ENCODE assay signal across 28 mouse cellular contexts in genomic region chr8:73750571-73750970, GRCm38 (mm10).
DNase-seq lines count a peak whose midpoint lies in the region; ATAC-seq lines count a peak whose summit lies in the region.
"Had no signal": no experiment of that assay in that cellular context is flagged by ENCODE, and none has a peak within 500 bp of the region (broad histone marks: within the 10 kb centered on the region; RNA-seq: fewer than 3 reads in every experiment).

No protein-coding gene starts in this region.

- H3K9ac ChIP-seq in kidney, embryonic 15.5 days = no peak overlapping the region
- H3K9ac ChIP-seq: embryonic facial prominence, embryonic 13.5 days; forebrain, embryonic 12.5 days; forebrain, embryonic 15.5 days; heart, embryonic 12.5 days; heart, embryonic 15.5 days; hindbrain, embryonic 13.5 days had no signal

- H3K4me1 ChIP-seq in kidney, embryonic 15.5 days = no peaks in the 10 kb centered on the region
- H3K4me1 ChIP-seq: embryonic facial prominence, embryonic 10.5 days; embryonic facial prominence, embryonic 13.5 days; forebrain, embryonic 12.5 days; forebrain, embryonic 15.5 days; heart, embryonic 12.5 days; heart, embryonic 15.5 days; hindbrain, embryonic 10.5 days; hindbrain, embryonic 13.5 days had no signal

- H3K4me3 ChIP-seq in kidney, embryonic 15.5 days (replicated peaks) = no peak overlapping the region
- H3K4me3 ChIP-seq: embryonic facial prominence, embryonic 10.5 days; embryonic facial prominence, embryonic 13.5 days; erythroblast, embryonic 14.5 days; forebrain, embryonic 12.5 days; forebrain, embryonic 15.5 days; heart, embryonic 12.5 days; heart, embryonic 15.5 days; hindbrain, embryonic 10.5 days; hindbrain, embryonic 13.5 days had no signal

- H3K9me3 ChIP-seq in kidney, embryonic 15.5 days (replicated peaks) = no peaks in the 10 kb centered on the region
- H3K9me3 ChIP-seq: embryonic facial prominence, embryonic 10.5 days; embryonic facial prominence, embryonic 13.5 days; forebrain, embryonic 12.5 days; forebrain, embryonic 15.5 days; heart, embryonic 12.5 days; heart, embryonic 15.5 days; hindbrain, embryonic 10.5 days; hindbrain, embryonic 13.5 days had no signal

- WGBS in kidney, embryonic 15.5 days = 31% methylated on average over 7 of the region's 7 CpGs

- H3K27me3 ChIP-seq in kidney, embryonic 15.5 days = no peaks in the 10 kb centered on the region
- H3K27me3 ChIP-seq: embryonic facial prominence, embryonic 13.5 days; forebrain, embryonic 12.5 days; forebrain, embryonic 15.5 days; heart, embryonic 12.5 days; heart, embryonic 15.5 days; hindbrain, embryonic 13.5 days had no signal

- no peak overlapping the region for H3K27ac ChIP-seq in kidney, embryonic 15.5 days
- H3K27ac ChIP-seq: embryonic facial prominence, embryonic 10.5 days; embryonic facial prominence, embryonic 13.5 days; forebrain, embryonic 12.5 days; forebrain, embryonic 15.5 days; heart, embryonic 15.5 days; hindbrain, embryonic 10.5 days; hindbrain, embryonic 13.5 days had no signal

- ATAC-seq in kidney, embryonic 15.5 days (replicated peaks; ENCODE audit: low FRiP score) = peak; percentile 81
- 0 out of 2 replicates have a peak, but pooled peaks have one; percentile 57 for ATAC-seq in megakaryocyte-erythroid progenitor cell, adult 5-6 weeks (replicated peaks; ENCODE audit: low FRiP score, low TSS enrichment, poor library complexity, severe bottlenecking)
- ATAC-seq: CD4-positive, CD25-positive, alpha-beta regulatory T cell, adult 4 months; forebrain, embryonic 15.5 days had no signal

- no peaks in the 10 kb centered on the region for H3K36me3 ChIP-seq in kidney, embryonic 15.5 days
- H3K36me3 ChIP-seq: embryonic facial prominence, embryonic 10.5 days; embryonic facial prominence, embryonic 13.5 days; forebrain, embryonic 12.5 days; forebrain, embryonic 15.5 days; heart, embryonic 12.5 days; heart, embryonic 15.5 days; hindbrain, embryonic 10.5 days; hindbrain, embryonic 13.5 days had no signal

- no peak overlapping the region for H3K4me2 ChIP-seq in kidney, embryonic 15.5 days
- H3K4me2 ChIP-seq: embryonic facial prominence, embryonic 13.5 days; forebrain, embryonic 12.5 days; forebrain, embryonic 15.5 days; heart, embryonic 12.5 days; heart, embryonic 15.5 days; hindbrain, embryonic 13.5 days had no signal

- no peak for DNase-seq in kidney, adult 9 months
- DNase-seq in kidney, postnatal 14 days = peak; percentile 29
- DNase-seq in kidney, adult 18-20 months = no peak
- peak; percentile 26 to 47 for DNase-seq in kidney, postnatal 4 days
- DNase-seq in lung, postnatal 36 days = no peak
- DNase-seq in adrenal gland, adult 8-10 months = no peak
- DNase-seq: adrenal gland, adult 2 months; adrenal gland, postnatal 25 days; cerebellum, adult 11-12 months; cerebellum, adult 8-10 months; cerebellum, postnatal 10 days; cerebellum, postnatal 36 days; embryo, embryonic 11 days; gastrocnemius, postnatal 25 days; heart, postnatal 10 days; heart, postnatal 36 days had no signal

Comparison
In these comparisons a context has a peak if more than half of its experiments do, and no peak if none do; other contexts are left out.
1. DNase-seq: peak in kidney, postnatal 14 days (single experiment) and kidney, postnatal 4 days (2 of 2); none in kidney, adult 9 months (single experiment), kidney, adult 18-20 months (single experiment), lung, postnatal 36 days (single experiment) and adrenal gland, adult 8-10 months (single experiment).